Comparison of ENCODE assay signal across 8 mouse cellular contexts in the genomic region with DNA sequence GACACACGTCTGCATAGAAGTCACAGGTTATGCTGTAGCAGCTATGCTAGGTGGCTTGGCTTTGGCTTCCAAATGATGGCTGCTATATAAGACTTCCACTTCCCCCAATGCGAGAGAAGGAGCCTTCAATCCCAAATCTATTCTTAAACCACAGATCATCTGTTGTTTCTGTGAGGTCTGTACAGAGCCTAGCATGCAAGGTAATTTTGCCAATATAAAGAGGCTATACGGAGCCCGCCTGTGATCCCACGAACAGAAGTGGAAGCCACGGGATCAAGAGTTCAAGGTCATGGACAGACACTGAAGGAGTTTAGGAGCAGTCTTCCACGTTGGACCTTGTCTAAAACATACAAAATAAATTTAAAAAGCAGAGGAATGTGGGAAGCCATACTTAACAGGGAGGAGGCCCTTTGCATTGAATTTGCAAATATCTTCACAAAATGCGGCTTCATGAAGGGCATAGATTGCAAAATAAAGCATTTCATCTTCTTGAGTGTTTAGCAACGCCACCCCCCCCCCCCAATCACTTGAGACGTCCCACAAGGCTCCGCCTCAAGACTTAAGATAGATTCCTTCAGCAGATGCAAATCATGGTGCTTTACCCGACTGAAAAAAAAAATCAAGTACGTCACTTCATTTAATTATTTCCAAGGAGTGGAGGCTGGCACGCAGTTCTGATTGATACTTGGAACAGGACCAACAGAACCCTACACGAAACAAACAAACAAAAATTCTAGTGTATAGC. TPM values are rescaled to one million over a fixed set of nuclear protein-coding genes. Genes with fewer than 3 reads are reported as not detected.
A peak's percentile ranks its signal among the peaks of the same experiment; 100 is the strongest.
DNase-seq lines count a peak whose midpoint lies in the region; ATAC-seq and TF ChIP-seq lines count a peak whose summit lies in the region.

No protein-coding gene starts in this region.

- H3K9ac ChIP-seq in limb, embryonic 15.5 days = peak overlapping the region; percentile 79
- peak overlapping the region; percentile 99 for H3K9ac ChIP-seq in stomach, postnatal 0 days (ENCODE audit: low read length)

- peak overlapping the region; percentile 98 for H3K4me3 ChIP-seq in testis, adult 2 months (ENCODE audit: control insufficient read depth, low read depth, low read length)
- peak overlapping the region; percentile 82 for H3K4me3 ChIP-seq in limb, embryonic 15.5 days
- H3K4me3 ChIP-seq in stomach, postnatal 0 days (ENCODE audit: low read depth, low read length) = peak overlapping the region; percentile 98

- WGBS in limb, embryonic 15.5 days = 37% methylated on average over 15 of the region's 15 CpGs
- 50% methylated on average over 15 of the region's 15 CpGs for WGBS in stomach, postnatal 0 days

- no peak for TF ChIP-seq CTCF in testis, adult 2 months (IDR thresholded peaks at IDR 0.05; ENCODE audit: control insufficient read depth, insufficient read depth, insufficient replicate concordance, low read depth, low read length)
- no peak for TF ChIP-seq CTCF in stomach, postnatal 0 days (IDR thresholded peaks at IDR 0.05; ENCODE audit: low read depth)

- ATAC-seq in CD4-positive, CD25-positive, alpha-beta regulatory T cell, adult 4 months = no peak
- ATAC-seq in limb, embryonic 15.5 days (ENCODE audit: insufficient number of reproducible peaks, low FRiP score, low TSS enrichment, low read depth) = no peak
- ATAC-seq in stomach, postnatal 0 days (ENCODE audit: low FRiP score, low TSS enrichment) = no peak

- peak overlapping the region; percentile 86 for H3K4me2 ChIP-seq in limb, embryonic 15.5 days
- peak overlapping the region; percentile 91 for H3K4me2 ChIP-seq in stomach, postnatal 0 days (replicated peaks; ENCODE audit: low read depth)

- H3K27me3 ChIP-seq in testis, adult 2 months (ENCODE audit: control insufficient read depth, insufficient read depth, low read length) = no peaks in the 10 kb centered on the region
- no peaks in the 10 kb centered on the region for H3K27me3 ChIP-seq in limb, embryonic 15.5 days
- H3K27me3 ChIP-seq in stomach, postnatal 0 days (ENCODE audit: control insufficient read depth, insufficient read depth, low read length) = no peaks in the 10 kb centered on the region

- peak overlapping the region; percentile 92 for H3K27ac ChIP-seq in testis, adult 2 months (ENCODE audit: control insufficient read depth, insufficient read depth, low read depth, low read length)
- peak overlapping the region; percentile 91 for H3K27ac ChIP-seq in limb, embryonic 15.5 days
- H3K27ac ChIP-seq in stomach, postnatal 0 days (replicated peaks) = peak overlapping the region; percentile 100

- peak; percentile 22 for DNase-seq in CD4-positive, CD25-positive, alpha-beta regulatory T cell, adult 2 months (ENCODE audit: low read depth, low spot score)
- DNase-seq in testis, postnatal 14 days (ENCODE audit: low spot score) = no peak
- no peak for DNase-seq in stomach, postnatal 0 days (ENCODE audit: low spot score)
- no peak for DNase-seq in layer of hippocampus, postnatal 14 days (ENCODE audit: low spot score in 2 of 2)
- DNase-seq in left cerebral cortex, postnatal 4 days = no peak

- no peaks in the 10 kb centered on the region for H3K36me3 ChIP-seq in testis, adult 2 months (ENCODE audit: control insufficient read depth, insufficient read depth, low read length)
- no peaks in the 10 kb centered on the region; the same call in 1 of the 2 replicates for H3K36me3 ChIP-seq in limb, embryonic 15.5 days
- no peaks in the 10 kb centered on the region for H3K36me3 ChIP-seq in stomach, postnatal 0 days (ENCODE audit: control insufficient read depth, insufficient read depth, low read length)

- TF ChIP-seq POLR2A in testis, adult 2 months (IDR thresholded peaks at IDR 0.05; ENCODE audit: control insufficient read depth, low read depth, low read length) = no peak

- intact Hi-C loops in left cerebral cortex, postnatal 4 days (cut with DNase I) = loop anchor here (5.0 kb wide), 1 partner anchor 119 kb away; no protein-coding TSS in a partner anchor

- TF ChIP-seq EP300 in stomach, postnatal 0 days (optimal IDR thresholded peaks at IDR 0.05) = no peak

- H3K9me3 ChIP-seq in limb, embryonic 15.5 days = no peaks in the 10 kb centered on the region
- H3K9me3 ChIP-seq in stomach, postnatal 0 days (ENCODE audit: control insufficient read depth, low read length) = no peaks in the 10 kb centered on the region

- peaks cover 7% of the 10 kb centered on the region for H3K4me1 ChIP-seq in testis, adult 2 months (ENCODE audit: control insufficient read depth, insufficient read depth, low read length)
- H3K4me1 ChIP-seq in limb, embryonic 15.5 days = peaks cover 23% of the 10 kb centered on the region
- H3K4me1 ChIP-seq in stomach, postnatal 0 days (replicated peaks; ENCODE audit: control insufficient read depth, insufficient read depth) = no peaks in the 10 kb centered on the region; the same call in 1 of the 2 replicates

RNA-seq across cellular contexts. Expression of a gene that starts 1.2 kb away (rescaled TPM):
- polyA plus RNA-seq in CD4-positive, CD25-positive, alpha-beta regulatory T cell, adult 4 months (2017; shearing (Covaris generic)) = 10 to 100 TPM in 1 of 2 experiments, 1 to 10 TPM in 1; 10.0 to 14.8 TPM
- 49.8 and 55.9 TPM in 2 replicates for polyA plus RNA-seq in testis, adult 2 months (2012; rRNA removed)
- polyA plus RNA-seq in limb, embryonic 15.5 days (2015; fragmentation: Nextera tagmentation; extraction: Ambion mirVana) = 29.1 and 29.2 TPM in 2 replicates
- polyA plus RNA-seq in stomach, postnatal 0 days (2015; fragmentation: Nextera tagmentation; extraction: Ambion mirVana) = 24.0 and 27.0 TPM in 2 replicates
- total RNA-seq in layer of hippocampus, postnatal 14 days (2021) = 100 to 1,000 TPM; 659 to 669 TPM
- total RNA-seq in left cerebral cortex, postnatal 4 days (2021) = 100 to 1,000 TPM; 385 to 392 TPM
